Mouse (Mus musculus) heart, adult 2 months (tissue): ENCODE results near the gene Acaa1b.

Experiments
- CTCF ChIP-seq: fragments of 200-600 bp; IDR thresholded peaks from 2 replicates; pipeline ENCODE4 v1.8.1; 2022; ENCODE audit warnings: antibody characterized with exemption, mild to moderate bottlenecking, moderate library complexity
- EP300 ChIP-seq: fragments of 200-500 bp; IDR thresholded peaks from 2 replicates; pipeline ENCODE4 v1.6.1; 2011; ENCODE audit warnings: low read depth, low read length, control low read depth; ENCODE audit not compliant: insufficient read depth
- POLR2A ChIP-seq: fragments of 200-500 bp; IDR thresholded peaks from 2 replicates; pipeline ENCODE4 v1.6.1; 2011; ENCODE audit warnings: mild to moderate bottlenecking, low read depth, low read length, control low read depth; ENCODE audit not compliant: insufficient read depth

DNA sequence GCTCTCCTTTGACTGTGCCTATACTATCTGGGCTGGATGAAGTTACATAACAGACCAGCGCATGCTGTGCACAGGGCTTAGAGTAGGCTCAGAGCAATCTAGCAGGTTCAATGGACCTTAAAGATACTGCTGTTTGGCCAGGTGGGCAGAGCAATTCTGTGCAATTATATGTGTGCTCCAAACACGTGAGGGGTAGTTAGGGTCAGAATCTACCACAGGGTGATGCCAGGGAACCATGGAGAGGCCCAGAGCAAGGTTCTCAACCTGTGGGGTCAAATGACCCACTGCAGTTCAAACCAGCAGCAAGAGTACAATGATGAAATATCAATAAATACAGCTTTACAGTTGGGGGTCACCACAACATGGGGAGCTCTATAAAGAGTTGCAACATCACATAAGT lies 49.8 kb upstream of the Acaa1b start:
- no peak for TF ChIP-seq CTCF
- TF ChIP-seq POLR2A = no peak
- TF ChIP-seq EP300 = no peak
